Mouse (Mus musculus): ENCODE measurements at regions not wholly inside any gene's neighbourhood (a gene's known extent, or its start where the extent isn't known, plus 50 kb on each side); places are given as distances from the start of the nearest gene placed in this dataset.

DNA sequence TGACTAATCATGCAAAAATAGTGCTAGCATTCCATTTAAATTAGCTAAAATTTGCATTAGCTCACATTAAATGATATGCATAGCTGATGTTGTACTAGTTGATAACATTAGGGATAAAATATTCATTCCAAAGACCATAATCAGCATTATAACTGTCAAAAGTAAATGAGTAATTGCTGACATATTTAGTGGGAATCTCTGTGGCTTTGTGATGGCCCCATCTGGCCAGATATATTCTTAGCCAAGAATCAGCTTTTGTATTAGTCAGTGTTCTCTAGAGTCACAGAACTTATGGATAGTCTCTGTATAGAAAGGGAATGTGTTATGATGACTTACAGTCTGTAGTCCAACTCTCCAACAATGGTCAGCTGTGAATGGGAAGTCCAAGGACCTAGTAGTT lies 171.2 kb downstream of the Gria2 start:
- Histone ChIP-seq H3K4me3 (ENCODE audit: low read length) (no peak overlapping the region), H3K27me3 (replicated peaks; ENCODE audit: control insufficient read depth, insufficient read depth, low read length) (no peaks in the 10 kb centered on the region), H3K9ac (ENCODE audit: low read depth, low read length) (no peak overlapping the region), H3K27ac (ENCODE audit: low read length) (no peak overlapping the region), H3K4me1 (ENCODE audit: control insufficient read depth, insufficient read depth, low read length) (no peaks in the 10 kb centered on the region), H3K4me2 (ENCODE audit: low read depth, low read length) (no peak overlapping the region), H3K9me3 (ENCODE audit: control insufficient read depth, low read length) (no peaks in the 10 kb centered on the region), H3K36me3 (ENCODE audit: control insufficient read depth, insufficient read depth, low read length) (no peaks in the 10 kb centered on the region)
- no peak for ATAC-seq

DNA sequence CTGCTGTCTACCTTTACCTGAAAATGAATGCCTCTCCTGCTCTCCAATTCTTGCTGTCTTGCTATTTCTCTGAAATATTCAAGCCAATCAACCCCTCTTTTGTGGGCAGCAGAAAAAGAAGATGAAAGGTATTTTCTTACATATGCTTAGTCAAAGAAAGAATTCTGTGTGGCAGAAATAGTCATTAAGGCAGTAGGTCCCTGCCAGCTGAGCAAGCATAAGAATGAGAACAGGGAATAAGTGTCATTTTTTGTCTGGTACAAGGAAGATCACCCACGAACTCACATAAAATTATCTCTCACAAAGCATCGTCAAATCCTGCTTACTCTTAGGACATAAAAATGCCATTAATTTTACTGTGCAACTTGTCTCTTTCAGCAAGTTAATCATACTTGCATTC lies 192.2 kb downstream of the Gria2 start:
- ATAC-seq, result no peak
- 77% methylated on average over 2 of the region's 2 CpGs for WGBS
- H3K4me1 ChIP-seq (ENCODE audit: control insufficient read depth, insufficient read depth, low read length), result no peaks in the 10 kb centered on the region

DNA sequence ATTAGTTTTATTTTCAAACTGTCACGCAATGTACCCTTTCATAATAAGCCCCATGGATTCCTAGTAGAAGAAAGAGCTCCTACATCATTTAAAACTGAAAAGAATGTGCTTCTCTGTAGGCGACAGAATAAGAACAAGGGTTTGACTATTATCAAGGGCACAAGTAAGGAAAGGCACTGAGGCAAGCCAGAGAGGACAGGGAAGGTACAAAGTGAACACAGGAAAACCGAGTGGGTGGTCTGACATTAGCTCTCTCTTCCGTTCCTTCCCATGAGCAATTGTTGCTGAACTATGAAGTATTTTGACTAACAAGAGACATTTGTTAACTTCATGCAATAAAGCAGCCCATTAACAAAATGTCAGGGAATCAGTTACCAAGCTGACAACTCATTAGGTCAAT lies 194.2 kb downstream of the Gria2 start:
- ATAC-seq, result no peak
- Histone ChIP-seq H3K36me3 (ENCODE audit: control insufficient read depth, insufficient read depth, low read length) (no peaks in the 10 kb centered on the region), H3K9ac (ENCODE audit: low read depth, low read length) (no peak overlapping the region), H3K27me3 (replicated peaks; ENCODE audit: control insufficient read depth, insufficient read depth, low read length) (no peaks in the 10 kb centered on the region), H3K9me3 (ENCODE audit: control insufficient read depth, low read length) (no peaks in the 10 kb centered on the region), H3K4me3 (ENCODE audit: low read length) (no peak overlapping the region), H3K4me1 (ENCODE audit: control insufficient read depth, insufficient read depth, low read length) (no peaks in the 10 kb centered on the region), H3K27ac (ENCODE audit: low read length) (no peak overlapping the region), H3K4me2 (ENCODE audit: low read depth, low read length) (no peak overlapping the region)
- 42% methylated on average over 4 of the region's 4 CpGs for WGBS

More for the DNA sequence above, 192.2 kb downstream of the Gria2 start:
- Histone ChIP-seq H3K9ac (ENCODE audit: low read depth, low read length) (no peak overlapping the region), H3K9me3 (ENCODE audit: control insufficient read depth, low read length) (no peaks in the 10 kb centered on the region), H3K4me3 (ENCODE audit: low read length) (no peak overlapping the region), H3K36me3 (ENCODE audit: control insufficient read depth, insufficient read depth, low read length) (no peaks in the 10 kb centered on the region), H3K27ac (ENCODE audit: low read length) (no peak overlapping the region), H3K27me3 (replicated peaks; ENCODE audit: control insufficient read depth, insufficient read depth, low read length) (no peaks in the 10 kb centered on the region), H3K4me2 (ENCODE audit: low read depth, low read length) (no peak overlapping the region)

DNA sequence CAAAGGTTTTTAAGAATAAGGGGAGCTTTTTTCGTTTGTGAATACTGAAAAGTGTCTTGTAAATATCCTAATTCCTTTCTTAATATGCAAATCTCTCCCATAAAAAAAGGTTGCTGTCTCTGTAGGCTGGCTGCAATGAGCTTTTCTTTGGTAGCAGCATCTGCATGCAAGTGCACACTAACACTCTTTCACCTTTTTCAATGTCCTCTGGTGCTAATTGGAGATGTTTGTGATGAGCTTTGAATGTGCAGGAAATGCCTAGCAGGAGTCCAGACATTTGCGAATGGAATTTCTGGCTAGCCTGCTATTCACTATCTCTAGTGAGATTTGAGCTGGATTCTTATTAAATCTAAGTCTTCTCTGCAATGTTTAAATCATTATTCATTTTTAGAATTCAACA lies 194.8 kb downstream of the Gria2 start:
- no peak overlapping the region for H3K9ac ChIP-seq (ENCODE audit: low read depth, low read length)
- H3K4me2 ChIP-seq (ENCODE audit: low read depth, low read length), result no peak overlapping the region
- no peak overlapping the region for H3K27ac ChIP-seq (ENCODE audit: low read length)
- no peak overlapping the region for H3K4me3 ChIP-seq (ENCODE audit: low read length)
- H3K36me3 ChIP-seq (ENCODE audit: control insufficient read depth, insufficient read depth, low read length), result no peaks in the 10 kb centered on the region
- no peaks in the 10 kb centered on the region for H3K9me3 ChIP-seq (ENCODE audit: control insufficient read depth, low read length)
- H3K4me1 ChIP-seq (ENCODE audit: control insufficient read depth, insufficient read depth, low read length), result no peaks in the 10 kb centered on the region
- H3K27me3 ChIP-seq (replicated peaks; ENCODE audit: control insufficient read depth, insufficient read depth, low read length), result no peaks in the 10 kb centered on the region
- ATAC-seq, result no peak
- 55% methylated on average over 2 of the region's 2 CpGs for WGBS

DNA sequence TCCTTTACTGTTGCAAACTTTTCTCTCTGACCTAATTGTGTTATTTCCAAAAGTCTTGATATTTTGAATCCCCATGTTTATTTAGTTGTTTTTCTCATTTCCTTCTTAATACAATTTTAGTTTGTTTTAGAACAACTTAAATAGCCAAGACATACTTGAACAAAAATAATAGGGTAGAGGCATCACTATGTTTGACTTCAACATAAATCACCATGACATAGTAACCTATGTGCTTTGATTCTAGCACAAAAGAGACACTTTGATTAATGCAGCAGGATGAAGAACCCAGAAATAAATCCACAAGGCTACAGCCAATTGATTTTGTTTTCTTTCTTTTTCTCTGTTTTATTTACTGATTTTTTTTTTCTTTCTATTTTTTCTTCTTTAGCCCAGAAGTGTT lies 205.1 kb downstream of the Gria2 start:
- Histone ChIP-seq H3K4me2 (ENCODE audit: low read depth, low read length) (no peak overlapping the region), H3K4me3 (ENCODE audit: low read length) (no peak overlapping the region), H3K9ac (ENCODE audit: low read depth, low read length) (no peak overlapping the region), H3K9me3 (ENCODE audit: control insufficient read depth, low read length) (no peaks in the 10 kb centered on the region), H3K27me3 (replicated peaks; ENCODE audit: control insufficient read depth, insufficient read depth, low read length) (no peaks in the 10 kb centered on the region), H3K27ac (ENCODE audit: low read length) (no peak overlapping the region), H3K36me3 (ENCODE audit: control insufficient read depth, insufficient read depth, low read length) (no peaks in the 10 kb centered on the region), H3K4me1 (ENCODE audit: control insufficient read depth, insufficient read depth, low read length) (no peaks in the 10 kb centered on the region)
- no peak for ATAC-seq

DNA sequence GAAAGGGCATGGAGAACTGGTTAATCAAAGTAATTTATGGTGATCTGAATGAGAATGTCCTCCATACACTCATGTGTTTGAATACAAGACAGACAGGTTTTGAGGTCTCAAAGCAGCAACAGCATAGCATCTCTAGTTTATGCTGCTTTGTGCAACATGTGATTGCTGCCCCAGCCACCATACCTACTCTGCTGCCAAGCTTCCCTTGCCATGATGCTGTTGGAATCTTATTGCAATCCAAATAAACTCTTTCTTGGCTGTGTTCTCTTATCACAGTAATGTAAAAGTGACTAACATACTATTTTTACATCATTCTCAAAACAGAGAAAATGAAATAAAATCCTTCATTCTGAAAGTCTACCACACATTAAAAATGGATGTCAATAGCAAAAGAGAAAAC lies 235.1 kb downstream of the Gria2 start:
- Histone ChIP-seq H3K36me3 (ENCODE audit: control insufficient read depth, insufficient read depth, low read length) (no peaks in the 10 kb centered on the region), H3K27ac (ENCODE audit: low read length) (no peak overlapping the region), H3K27me3 (replicated peaks; ENCODE audit: control insufficient read depth, insufficient read depth, low read length) (no peaks in the 10 kb centered on the region), H3K9ac (ENCODE audit: low read depth, low read length) (no peak overlapping the region), H3K9me3 (ENCODE audit: control insufficient read depth, low read length) (no peaks in the 10 kb centered on the region), H3K4me1 (ENCODE audit: control insufficient read depth, insufficient read depth, low read length) (no peaks in the 10 kb centered on the region), H3K4me2 (ENCODE audit: low read depth, low read length) (no peak overlapping the region), H3K4me3 (ENCODE audit: low read length) (no peak overlapping the region)
- ATAC-seq, result no peak

DNA sequence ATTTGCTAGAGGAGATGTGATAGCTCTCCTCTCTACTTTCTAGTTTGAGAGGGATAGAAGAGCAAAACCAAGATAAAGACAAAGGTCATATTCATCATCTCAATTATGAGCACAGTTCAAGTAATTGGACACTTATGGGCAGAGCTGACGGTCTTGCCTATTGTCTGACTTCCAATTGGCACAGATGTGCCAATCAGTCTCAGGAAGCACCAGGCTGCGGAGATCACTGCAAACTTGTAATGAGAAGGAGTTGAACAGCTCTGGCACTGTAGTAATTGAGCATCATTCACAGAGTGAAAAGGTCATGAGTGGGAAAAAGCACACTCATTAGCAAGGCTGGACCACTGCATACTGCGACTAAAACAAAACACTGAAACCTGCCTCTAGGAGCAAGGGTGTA lies 236.4 kb downstream of the Gria2 start:
- H3K4me1 ChIP-seq (ENCODE audit: control insufficient read depth, insufficient read depth, low read length), result no peaks in the 10 kb centered on the region
- H3K9ac ChIP-seq (ENCODE audit: low read depth, low read length), result no peak overlapping the region
- H3K27ac ChIP-seq (ENCODE audit: low read length), result no peak overlapping the region
- H3K27me3 ChIP-seq (replicated peaks; ENCODE audit: control insufficient read depth, insufficient read depth, low read length), result no peaks in the 10 kb centered on the region
- no peak overlapping the region for H3K4me3 ChIP-seq (ENCODE audit: low read length)
- H3K36me3 ChIP-seq (ENCODE audit: control insufficient read depth, insufficient read depth, low read length), result no peaks in the 10 kb centered on the region
- 73% methylated on average over 3 of the region's 3 CpGs for WGBS
- no peak for ATAC-seq
- no peaks in the 10 kb centered on the region for H3K9me3 ChIP-seq (ENCODE audit: control insufficient read depth, low read length)
- H3K4me2 ChIP-seq (ENCODE audit: low read depth, low read length), result no peak overlapping the region

DNA sequence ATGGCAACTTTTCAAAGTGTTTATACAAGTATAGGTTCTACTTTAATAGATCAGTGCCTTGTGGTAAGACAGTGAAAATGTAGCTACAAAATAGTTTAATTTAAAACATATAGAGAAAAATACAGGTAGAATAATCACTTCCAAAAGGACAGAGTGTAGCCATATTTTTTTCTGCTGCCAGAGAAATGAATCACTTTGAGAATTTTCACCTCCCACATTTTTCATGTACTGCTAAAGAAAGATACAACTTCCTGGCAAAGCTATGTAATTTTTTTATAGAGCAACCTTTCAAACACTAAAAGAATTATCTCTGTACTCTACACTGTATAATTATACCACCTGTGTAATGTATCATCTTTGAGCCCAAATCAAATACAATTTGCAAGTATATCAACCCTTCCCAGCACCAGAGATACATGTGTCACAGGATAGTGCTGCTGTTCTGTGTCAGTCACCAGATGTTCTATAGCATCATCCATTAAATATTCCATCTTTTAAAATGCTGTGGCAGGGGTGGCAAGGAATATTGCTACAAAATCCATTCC lies 256.4 kb downstream of the Gria2 start:
- H3K27ac ChIP-seq (ENCODE audit: low read length), result no peak overlapping the region
- H3K9ac ChIP-seq (ENCODE audit: low read depth, low read length), result no peak overlapping the region
- no peaks in the 10 kb centered on the region for H3K4me1 ChIP-seq (ENCODE audit: control insufficient read depth, insufficient read depth, low read length)
- no peaks in the 10 kb centered on the region for H3K36me3 ChIP-seq (ENCODE audit: control insufficient read depth, insufficient read depth, low read length)
- no peak for ATAC-seq
- H3K27me3 ChIP-seq (replicated peaks; ENCODE audit: control insufficient read depth, insufficient read depth, low read length), result no peaks in the 10 kb centered on the region
- H3K4me3 ChIP-seq (ENCODE audit: low read length), result no peak overlapping the region
- H3K9me3 ChIP-seq (ENCODE audit: control insufficient read depth, low read length), result no peaks in the 10 kb centered on the region
- H3K4me2 ChIP-seq (ENCODE audit: low read depth, low read length), result no peak overlapping the region

DNA sequence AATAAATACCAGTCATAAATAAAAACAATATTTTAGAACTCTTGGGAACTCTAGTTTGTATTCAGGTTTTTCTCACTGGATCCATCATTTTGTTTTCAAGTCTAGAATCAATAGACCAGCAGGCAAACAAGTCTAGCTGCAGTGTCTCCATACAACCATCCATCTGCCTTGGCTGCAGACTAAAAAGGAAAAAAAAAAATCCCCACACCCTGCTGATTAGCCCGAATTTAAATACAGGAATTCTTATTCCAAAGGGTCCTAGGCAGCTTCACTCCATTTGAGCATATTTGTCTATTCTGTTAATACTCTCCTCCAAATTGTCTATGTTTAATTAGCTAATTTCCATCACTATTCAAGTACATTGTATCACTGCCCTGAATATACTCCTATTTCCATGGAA lies 258.9 kb downstream of the Gria2 start:
- H3K4me3 ChIP-seq (ENCODE audit: low read length), result no peak overlapping the region
- no peak overlapping the region for H3K4me2 ChIP-seq (ENCODE audit: low read depth, low read length)
- H3K9ac ChIP-seq (ENCODE audit: low read depth, low read length), result no peak overlapping the region
- H3K4me1 ChIP-seq (ENCODE audit: control insufficient read depth, insufficient read depth, low read length), result no peaks in the 10 kb centered on the region
- H3K36me3 ChIP-seq (ENCODE audit: control insufficient read depth, insufficient read depth, low read length), result no peaks in the 10 kb centered on the region
- no peaks in the 10 kb centered on the region for H3K9me3 ChIP-seq (ENCODE audit: control insufficient read depth, low read length)
- ATAC-seq, result no peak
- no peaks in the 10 kb centered on the region for H3K27me3 ChIP-seq (replicated peaks; ENCODE audit: control insufficient read depth, insufficient read depth, low read length)
- WGBS, result 72% methylated on average over 1 of the region's 1 CpGs
- H3K27ac ChIP-seq (ENCODE audit: low read length), result no peak overlapping the region

DNA sequence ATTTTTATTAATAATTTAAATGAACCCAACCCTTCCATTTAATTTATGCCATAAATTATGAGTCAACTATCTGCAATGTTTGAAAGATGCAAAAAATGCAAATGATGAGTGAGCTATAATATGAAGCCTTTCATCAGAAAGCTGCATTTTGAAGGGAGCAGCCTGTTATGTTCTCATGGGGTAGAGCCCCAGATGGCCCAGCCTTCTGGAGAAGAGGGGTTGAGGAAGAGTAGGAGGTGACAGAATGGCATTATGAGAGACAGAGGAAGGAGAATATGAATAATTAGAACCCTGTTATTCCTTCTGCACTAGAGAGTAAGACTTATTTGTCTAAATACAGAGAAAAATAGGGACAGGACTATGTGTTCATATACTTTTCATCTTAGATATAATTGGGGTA lies 261.3 kb downstream of the Gria2 start:
- H3K36me3 ChIP-seq (ENCODE audit: control insufficient read depth, insufficient read depth, low read length), result no peaks in the 10 kb centered on the region
- H3K4me2 ChIP-seq (ENCODE audit: low read depth, low read length), result no peak overlapping the region
- H3K27ac ChIP-seq (ENCODE audit: low read length), result no peak overlapping the region
- ATAC-seq, result no peak
- H3K9me3 ChIP-seq (ENCODE audit: control insufficient read depth, low read length), result no peaks in the 10 kb centered on the region
- H3K4me1 ChIP-seq (ENCODE audit: control insufficient read depth, insufficient read depth, low read length), result no peaks in the 10 kb centered on the region
- H3K4me3 ChIP-seq (ENCODE audit: low read length), result no peak overlapping the region
- H3K27me3 ChIP-seq (replicated peaks; ENCODE audit: control insufficient read depth, insufficient read depth, low read length), result no peaks in the 10 kb centered on the region
- no peak overlapping the region for H3K9ac ChIP-seq (ENCODE audit: low read depth, low read length)

All from intestine, embryonic 16.5 days (tissue).